Mouse (Mus musculus) liver, adult 2 months (tissue): ENCODE measurements at regions not wholly inside any gene's neighbourhood (a gene's known extent, or its start where the extent isn't known, plus 50 kb on each side); places are given as distances from the start of the nearest gene placed in this dataset.

Experiments used
- CTCF ChIP-seq: fragments of 200-500 bp; IDR thresholded peaks from 2 replicates; pipeline ENCODE4 v1.5.1; 2011; ENCODE audit warnings: low read depth, low read length, control low read depth
- POLR2A ChIP-seq: fragments of 200-500 bp; IDR thresholded peaks from 2 replicates; pipeline ENCODE4 v1.6.1; 2011; ENCODE audit warnings: low read length, control low read depth; ENCODE audit not compliant: insufficient read depth; ENCODE audit errors: extremely low read depth

GRCm38 (mm10) chr3:131893061-131893804 is 191.9 kb upstream of the Dkk2 start:
- TF ChIP-seq CTCF (no peak), POLR2A (no peak)
